Mouse (Mus musculus) liver, adult 2 months (tissue): ENCODE results near the gene H1foo.

Experiments used
- CTCF ChIP-seq: fragments of 200-500 bp; IDR thresholded peaks from 2 replicates; pipeline ENCODE4 v1.5.1; 2011; ENCODE audit warnings: low read depth, low read length, control low read depth
- POLR2A ChIP-seq: fragments of 200-500 bp; IDR thresholded peaks from 2 replicates; pipeline ENCODE4 v1.6.1; 2011; ENCODE audit warnings: low read length, control low read depth; ENCODE audit not compliant: insufficient read depth; ENCODE audit errors: extremely low read depth

- TF ChIP-seq CTCF (no peak), POLR2A (no peak)
These were observed 49.6 kb downstream of the H1foo start for GRCm38 (mm10) chr6:115994146-115994876.
